Mouse (Mus musculus): ENCODE measurements around the gene Vps35l.

Gene Vps35l

DNA sequence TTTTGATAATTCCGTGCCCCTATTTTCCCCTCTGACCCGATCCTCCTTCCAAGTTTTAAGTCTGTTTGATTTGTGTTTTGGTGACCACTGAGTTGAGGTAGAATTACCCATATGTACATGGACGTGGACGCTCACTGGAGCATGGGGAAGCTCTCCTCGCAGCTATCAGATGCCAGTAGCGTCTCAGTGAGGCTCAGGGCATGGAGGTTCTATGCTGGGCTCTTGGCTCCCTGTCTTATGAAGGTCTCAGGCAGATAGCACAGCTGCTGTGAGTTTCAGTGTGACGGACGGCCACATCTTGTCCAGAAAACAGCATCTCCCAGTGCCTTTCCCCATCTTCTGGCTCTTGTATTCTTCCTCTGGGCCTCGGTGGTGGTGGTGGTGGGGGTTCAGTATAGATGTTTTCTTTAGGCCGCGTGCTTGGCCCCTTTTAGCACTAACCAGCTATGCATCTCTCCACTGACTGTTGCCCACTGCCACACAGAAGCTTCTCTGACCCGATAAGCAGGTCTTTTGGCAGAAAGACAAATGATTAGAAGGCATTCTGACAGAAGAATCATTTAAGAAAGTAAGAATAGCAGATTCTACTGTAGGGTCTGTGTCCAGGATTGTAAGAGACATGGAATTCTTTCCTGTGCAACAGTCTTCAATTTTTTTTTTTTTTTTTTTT, 82.0 kb downstream of the Vps35l start:
- no peak for DNase-seq

DNA sequence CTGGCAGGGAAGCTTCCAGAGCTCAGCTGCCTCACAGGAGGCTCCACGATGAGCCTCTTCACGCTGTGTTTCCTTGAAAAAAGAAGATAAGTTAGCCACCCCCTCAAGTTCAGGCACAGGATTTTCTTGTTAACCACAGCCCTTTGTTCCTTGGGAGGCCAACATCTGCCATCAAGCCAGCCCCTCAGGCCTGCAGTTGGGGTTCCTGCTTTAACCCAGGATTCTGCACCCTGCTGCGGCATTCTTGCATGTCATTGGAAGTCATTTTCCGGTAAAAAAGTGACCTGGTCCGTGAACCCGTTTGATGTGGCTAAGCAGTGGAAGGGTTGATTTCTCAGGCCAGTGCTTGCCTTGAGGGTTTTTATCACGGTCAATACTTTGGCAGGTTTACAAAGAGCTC, 84.4 kb downstream of the Vps35l start:
- no peak for DNase-seq

DNA sequence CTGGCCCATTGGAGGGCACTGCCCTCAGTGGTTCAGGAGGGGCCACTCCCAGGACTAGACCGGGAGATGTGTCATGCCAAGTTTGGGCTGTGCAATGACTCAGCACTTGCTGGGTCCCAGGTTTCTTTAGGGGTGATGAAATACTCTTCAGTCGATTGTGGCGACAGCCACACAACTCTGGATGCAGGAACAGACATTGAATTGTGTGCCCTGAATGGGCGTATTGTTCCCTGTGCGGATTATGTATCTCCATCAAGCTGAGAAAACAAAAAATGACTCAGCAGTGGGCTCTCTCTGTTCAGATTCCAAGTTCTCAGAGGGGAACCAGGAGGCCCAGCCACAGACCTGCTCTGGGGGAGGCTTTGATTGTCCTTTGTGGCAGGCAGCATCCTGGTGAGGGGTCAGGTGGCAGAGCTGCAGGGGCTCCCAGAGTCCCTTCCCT, 88.0 kb downstream of the Vps35l start:
- DNase-seq = peak; percentile 22

DNA sequence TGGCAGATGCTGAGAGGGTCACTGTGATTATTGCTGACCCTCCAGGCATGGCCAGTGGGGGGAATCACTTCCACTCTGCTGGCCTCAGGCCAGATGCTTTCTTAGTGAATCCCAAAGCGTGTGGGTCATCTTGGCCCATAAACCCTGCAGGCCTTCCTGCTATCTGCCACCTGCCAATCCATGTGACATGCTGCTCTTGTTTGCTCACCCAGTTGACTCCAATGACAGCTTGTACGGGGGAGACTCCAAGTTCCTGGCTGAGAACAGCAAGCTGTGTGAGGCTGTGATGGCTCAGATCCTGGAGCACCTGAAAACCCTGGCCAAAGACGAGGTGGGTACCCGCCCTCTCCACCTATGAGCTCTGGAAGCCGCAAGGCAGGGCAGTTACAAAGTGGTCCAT, 97.9 kb downstream of the Vps35l start:
- DNase-seq = no peak

DNA sequence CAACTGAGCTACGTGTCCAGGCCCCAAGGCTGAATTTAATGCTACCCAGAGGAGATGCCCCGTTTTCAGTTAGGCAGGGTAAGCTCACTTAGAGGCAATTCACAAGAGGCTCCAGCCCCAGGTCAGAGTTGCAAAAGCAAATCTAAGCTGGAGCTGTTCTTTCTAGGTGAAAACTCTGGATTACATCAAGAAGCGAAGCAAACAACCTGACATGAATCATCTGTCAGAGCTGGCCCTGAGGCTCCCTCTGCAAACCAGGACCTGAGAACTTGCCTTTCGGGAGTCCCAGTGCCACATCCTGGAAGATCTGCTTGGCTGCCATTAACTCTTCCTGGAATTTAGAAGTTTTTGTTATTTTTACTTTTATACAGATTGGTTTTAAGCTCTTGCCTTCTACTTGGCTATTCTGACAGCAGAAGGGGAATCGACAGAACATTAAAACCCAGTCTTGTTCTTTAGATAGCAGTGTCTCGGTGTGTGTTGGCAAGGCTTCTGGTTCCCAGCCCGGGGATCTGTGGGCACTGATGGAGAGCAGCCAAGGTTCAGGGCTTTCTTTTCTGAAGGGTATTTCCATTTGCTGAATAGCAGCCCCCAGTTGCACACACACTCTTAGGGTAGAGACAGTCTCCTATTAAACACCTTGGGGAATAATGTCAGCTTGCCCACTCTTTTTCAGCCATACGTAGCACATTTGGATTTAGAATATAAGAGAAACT, 101.2 kb downstream of the Vps35l start:
- no peak for DNase-seq

DNA sequence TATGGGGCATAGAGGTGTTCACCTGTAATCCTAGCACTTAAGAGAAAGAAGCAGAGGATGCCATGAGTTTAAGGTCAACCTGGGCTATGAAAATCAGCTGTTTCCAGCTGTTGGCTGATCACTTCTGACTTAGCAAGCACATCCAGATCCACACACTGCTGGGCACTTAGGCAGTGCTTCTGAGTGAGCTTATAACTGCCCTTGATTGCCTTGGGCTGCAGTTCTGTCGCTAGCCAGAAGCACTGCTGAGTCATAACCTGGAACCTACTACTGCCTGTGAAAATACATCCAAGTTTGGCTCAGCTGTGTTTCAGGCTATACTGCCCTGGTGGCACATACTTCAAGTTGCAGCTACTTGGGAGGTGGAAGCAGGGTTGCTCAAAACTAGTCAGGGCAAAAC, 101.8 kb downstream of the Vps35l start:
- no peak for DNase-seq

DNA sequence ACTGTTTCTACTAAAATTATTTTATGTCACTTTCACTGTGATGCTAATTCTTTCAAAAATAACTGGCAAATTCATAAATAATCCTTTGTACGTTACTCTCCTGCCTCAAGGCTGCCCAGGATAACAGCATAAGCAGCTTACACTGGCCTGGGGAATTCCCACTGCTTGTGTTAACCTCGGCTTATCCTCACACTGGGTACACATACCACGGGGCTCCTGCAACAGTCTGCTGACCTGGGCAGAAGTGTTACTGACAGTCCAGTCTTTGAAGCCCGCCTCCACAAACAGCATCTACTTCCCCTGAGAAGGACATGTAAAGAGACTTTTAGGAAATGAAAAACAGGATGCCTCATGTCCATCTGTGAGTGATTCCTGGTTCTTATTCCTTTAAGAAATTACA, 102.9 kb downstream of the Vps35l start:
- DNase-seq = no peak

DNA sequence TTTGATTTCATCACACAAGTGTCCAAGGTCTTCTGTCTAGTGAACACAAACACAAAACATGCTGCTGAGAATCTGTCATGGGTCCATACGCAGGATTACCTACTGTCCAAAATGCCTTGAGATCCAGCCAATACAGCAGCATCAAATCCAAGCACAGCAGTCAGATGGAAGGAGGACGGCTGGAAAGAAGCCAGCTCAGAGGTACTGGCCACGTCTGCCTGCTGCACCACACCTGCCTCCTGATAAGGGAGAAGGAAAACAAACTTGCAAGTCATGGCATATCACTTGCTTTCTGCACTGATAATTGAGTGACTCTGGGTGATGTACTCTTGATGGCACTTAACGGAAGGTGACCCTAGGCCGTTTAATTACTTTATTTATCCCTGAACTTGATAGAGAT, 105.1 kb downstream of the Vps35l start:
- no peak for DNase-seq

DNA sequence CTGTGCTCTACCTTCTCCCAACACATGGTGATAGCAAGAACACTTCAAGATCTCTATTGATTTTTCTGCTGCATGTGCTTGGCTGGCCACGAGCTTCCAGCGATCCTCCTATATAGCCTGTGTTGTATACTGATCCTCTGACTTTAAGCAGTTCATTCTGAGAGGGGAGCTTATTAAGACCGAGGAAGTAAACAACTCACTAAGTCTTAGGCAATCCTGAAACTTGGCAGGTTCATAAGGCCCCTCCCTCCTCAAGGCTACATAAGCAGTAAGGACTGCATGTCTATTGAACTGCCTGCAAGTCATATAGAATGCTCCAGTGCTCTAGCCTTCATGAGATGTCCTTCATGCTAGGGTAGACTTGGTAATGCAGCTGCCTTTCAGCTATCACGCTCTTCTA, 106.3 kb downstream of the Vps35l start:
- no peak for DNase-seq

DNA sequence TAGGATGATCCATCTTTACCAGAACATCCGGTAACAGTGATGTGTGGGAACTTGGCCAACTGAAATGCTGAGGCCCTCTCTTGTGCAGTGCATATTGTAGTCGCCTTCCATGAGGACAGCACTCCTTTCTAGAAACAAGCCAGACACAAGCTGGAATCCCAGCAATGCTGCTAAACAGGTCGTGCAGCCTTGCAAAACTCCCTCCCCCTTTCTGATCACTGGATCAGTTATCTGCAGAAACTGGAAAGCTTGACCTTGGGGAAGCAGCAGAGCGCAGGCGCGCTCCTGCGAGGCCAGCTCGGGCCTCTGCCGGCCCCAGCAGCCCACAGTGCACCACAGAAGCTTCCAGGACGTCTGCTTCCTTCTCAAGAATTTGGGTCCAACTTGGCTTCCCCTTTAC, 108.8 kb downstream of the Vps35l start:
- DNase-seq = no peak

DNA sequence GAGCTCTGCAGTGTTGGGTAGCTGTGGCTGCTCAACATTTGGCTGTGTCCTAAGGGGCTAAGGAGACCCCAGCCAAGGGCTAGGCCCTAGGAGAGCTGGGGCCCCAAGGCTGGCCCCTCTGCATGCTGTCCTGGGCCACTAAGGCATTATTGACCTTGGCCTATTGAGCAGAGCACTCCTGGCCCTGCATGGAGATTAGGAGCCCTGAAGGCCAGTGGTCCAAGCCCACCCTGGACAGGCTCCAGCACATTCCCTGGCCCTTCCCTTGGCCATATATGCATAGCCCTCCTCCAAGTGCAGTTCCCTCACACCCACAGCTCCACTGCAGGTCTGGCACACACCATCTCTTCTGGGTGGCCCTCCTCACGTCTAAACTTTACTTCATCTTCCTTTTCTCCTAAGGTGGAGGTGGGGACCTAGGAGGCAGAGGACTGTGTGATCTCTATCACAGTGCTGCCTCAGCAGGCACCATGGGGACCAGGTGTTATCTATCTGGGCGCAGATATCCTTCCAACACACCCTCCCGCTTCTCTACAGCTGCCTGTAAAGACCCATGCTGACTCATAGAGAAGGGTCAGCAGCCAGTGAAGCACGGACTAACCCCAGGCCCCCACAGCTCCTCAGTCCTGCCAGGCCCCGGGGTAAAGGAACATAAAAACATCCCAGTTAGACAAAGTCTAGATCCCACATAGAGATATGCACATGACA, 109.7 kb downstream of the Vps35l start:
- no peak for DNase-seq

DNA sequence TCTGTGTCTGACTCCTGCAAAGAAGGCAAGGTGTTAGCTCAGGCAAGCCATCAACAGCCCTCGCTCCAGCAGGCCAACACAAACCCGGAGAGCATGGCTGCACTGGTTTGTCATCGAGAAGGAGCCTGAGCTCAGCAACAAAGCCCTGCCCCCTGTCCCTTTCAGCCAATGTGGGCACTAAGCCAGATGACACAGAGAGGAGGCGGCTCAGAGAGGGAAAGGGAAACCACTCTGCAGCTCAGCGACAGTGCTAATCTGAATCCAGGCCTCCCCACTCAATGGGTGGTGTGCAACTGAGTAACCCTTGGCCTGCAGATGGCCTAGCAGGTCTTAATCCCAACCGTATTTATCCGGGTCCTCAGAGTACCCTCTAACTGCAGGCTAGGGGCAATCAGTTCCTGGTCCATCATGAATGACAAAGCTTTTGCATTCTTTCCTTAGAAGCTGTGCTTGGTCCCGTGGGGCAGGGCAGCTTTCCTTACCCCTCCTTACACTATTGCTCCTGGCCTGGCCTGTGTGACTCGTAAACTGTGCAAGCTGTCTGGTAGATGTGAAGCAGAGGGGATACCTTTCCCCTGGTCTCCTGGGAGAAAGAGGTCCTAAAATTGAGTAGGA, 110.8 kb downstream of the Vps35l start:
- no peak for DNase-seq

DNA sequence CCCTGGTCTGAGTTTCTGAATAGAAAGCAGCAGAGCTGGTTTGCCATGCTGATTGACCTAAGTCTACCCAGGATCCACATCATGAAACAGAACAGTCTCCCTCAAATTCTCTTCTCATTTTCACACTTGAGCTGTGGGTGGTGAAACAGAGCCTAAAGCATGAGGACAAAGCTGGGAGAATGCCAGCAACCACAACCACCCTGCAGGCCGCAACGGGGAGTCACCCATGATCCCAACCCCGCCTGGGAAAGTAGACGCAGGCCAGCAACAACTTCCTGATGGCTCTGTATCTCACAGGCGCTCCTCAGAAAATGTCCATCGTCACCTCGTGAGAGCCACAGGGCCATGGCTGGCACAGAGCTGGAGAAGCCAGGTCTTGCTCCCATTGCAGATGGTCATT, 111.5 kb downstream of the Vps35l start:
- no peak for DNase-seq

DNA sequence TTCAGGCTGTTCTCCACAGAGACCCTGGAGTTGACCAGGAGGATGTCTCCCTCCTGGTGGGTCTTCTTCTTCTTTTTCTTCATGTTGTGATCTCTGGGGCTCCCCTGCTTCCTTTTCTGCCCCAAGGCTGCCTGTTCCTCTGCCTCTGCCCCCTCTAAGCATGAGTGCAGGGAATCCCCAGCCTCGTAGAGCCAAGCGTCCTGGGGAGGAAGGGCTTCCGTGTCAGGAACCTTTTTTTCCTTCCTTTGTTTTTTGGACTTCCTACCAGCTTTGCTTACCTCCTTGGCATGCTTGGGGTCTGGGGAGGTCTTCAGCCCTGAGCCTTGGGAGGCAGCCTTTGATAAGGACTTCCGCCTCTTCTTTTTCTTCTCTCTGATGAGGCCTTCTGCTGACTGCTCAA, 112.6 kb downstream of the Vps35l start:
- DNase-seq = no peak

DNA sequence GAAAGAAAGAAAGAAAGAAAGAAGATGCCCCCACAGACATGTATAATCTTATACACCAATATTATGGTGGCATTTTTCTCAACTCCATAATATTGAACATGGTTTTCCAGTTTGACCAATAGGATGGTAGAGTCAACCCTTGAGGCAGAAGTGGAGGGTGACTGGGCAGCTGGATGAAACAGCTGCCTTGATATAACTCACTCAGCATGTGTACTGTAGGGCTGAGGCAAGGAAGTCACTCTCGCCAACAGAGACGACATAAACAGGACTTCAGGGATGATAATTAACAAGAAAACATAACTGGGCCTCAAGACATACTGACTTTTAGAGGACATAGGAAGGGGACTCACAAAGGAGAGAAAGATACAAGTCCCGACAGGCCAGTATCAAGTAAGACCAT, 114.6 kb downstream of the Vps35l start:
- no peak for DNase-seq

DNA sequence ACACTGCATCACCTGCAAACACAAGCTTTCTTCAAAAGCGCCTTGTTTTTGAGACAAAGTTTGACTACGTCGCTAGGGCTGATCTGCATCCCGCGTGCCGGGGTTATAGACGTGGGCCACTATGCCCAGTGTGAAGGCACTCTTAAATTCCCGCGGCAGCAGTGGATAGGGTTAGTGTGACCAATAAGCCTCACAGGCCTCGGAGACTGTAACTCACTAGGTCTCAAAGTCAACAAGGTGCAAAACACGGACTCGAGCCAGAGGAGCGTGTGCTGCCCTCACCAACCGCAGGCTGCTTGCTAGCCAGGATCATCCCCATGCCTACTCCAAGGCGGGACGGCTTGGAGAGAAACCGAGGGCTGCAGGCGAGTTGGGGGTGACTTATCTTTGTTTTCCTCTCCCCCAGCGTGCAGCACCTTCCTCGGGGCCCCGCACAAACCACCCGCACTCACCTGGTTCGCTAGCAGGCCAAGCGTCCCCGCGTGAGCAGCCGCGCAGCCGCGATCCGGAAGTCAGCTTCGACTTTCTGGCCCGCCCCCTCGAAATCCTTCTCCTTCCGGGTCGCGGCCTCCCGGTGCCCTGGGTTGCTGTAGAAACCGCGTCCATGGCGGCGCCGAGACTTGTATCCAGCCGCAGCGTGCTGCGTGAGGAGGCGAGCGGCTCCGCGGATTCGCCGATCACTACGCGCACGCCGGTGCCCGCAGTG, 115.3 kb downstream of the Vps35l start, which contains the start of gene Iqck:
Gene Iqck, plus strand, starts transcription at position 582 of the 706 bp plus-strand sequence.
- DNase-seq = peak; percentile 88

DNA sequence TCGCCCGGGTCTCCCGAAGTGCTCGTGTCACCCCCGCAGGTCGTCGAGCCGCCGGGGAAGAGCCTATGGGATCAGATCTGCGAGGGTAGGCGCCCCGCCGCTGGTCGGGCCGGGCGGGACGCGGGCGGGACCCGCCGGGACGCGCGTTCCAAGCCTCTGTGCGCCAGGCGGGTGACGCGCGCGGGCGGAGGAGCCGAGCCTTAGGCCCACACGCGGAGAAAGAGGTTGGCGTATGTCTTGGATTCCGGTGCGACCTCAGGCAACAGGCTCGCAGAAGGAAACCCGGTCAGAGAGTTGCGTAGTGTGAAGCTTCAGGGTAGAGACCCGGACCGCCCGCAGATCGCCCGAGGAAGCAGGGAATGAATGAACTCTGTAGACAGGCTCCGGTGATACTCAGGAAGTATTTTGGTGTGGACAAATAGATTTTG, 115.9 kb downstream of the Vps35l start, which contains the start of gene Knop1:
Gene Knop1, minus strand, starts transcription at position 378 of the 428 bp plus-strand sequence.
- DNase-seq = no peak

DNA sequence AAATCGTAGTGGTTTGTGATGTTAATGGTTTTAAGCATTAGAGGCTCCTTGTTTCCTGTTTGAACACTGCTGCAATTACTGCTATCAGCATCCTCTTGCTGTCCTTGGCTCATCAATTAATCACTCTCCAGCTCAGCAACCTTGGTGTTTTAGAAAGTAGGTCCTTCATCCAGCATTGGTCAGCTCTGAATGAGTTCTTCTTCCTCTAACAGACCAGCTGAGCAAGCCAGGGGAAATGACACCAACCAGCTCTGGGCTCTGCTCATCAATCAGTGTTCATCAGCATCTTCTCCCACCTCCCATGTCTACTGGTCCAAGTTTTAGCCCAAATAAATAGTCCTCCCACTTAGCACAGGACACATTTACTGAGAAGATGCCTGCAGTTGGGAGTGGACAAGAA, 118.6 kb downstream of the Vps35l start:
- DNase-seq = no peak

DNA sequence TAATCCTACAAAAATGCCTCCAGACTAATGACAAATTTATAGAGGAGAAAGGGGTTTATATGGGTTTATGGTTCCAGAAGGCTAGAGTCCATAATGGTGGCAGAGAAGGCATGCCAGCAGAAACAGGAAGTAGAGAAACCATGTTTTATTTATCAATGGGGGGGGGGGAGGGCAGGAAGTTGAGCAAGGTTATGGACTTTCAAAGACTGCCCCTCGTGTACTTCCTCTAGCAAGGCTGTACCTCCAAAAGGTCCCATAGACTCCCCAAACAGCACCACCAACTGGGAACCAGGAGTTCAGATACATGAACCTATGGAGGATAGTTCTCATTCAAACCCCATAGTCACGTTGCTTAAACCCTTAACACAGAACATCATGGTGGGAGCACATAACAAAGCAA, 125.3 kb downstream of the Vps35l start:
- DNase-seq = no peak

DNA sequence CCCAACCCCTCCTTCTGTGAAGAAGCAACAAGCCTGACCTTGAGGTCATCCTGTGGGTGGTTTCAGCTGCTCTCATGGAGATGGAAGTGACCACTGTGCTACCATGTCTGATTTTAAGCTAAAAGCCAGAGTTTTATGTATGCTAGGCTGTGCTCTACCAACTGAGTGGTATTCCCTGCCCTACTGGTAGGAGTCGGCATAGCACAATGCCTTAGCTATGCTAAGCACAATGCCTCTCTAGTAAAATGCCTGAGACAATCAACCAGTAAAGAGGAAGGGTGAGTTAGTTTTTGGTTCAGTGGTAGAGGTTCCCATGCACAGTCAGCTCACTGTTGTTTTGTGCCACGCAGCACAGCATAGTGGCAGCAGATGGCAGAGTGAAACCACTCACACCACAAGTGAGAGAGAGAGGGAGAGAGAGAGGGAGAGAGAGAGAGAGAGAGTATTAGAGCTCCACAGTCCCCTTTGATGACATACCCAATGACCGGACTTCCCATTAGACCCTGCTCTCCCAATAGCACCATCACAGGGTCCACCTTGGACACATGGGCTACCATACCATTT, 139.5 kb downstream of the Vps35l start:
- DNase-seq = no peak

DNA sequence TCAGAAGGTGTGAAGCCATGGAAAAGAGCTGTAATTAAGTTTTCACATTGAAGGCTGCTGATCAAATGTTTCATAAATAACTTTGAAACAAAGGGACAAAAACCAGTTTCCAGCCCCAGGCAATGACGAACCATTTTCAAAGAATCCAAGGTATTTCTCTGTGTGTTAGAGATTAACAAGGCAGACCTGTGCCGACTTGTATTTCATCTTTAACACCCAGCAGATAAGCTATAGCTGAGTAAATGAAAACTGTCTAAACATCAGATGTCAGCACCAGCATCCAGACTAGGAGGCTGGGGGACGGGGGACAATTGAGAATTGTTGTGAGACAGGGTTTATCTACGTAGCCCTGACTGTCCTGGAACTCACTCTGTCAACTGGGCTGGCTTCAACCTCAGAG, 143.9 kb downstream of the Vps35l start:
- DNase-seq = no peak

DNA sequence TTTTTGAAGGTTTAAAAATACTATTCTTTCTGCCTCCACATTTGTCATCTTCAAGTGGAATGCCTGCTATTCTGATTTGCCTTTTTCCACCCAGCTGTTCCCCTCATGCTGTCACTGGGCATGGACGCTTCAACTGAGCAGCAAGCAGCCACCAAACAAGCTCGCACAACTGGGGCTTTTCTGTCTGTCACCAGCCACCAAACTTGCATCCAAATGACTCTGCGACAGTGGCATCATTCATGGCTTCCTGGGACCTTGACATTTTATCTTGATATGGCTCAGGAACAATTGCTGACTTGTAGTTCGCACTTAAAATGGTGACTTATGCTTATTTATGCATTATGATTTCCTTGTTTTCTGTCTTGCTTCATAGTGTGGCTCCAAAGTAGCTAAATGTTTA, 144.9 kb downstream of the Vps35l start:
- no peak for DNase-seq

Measured in liver (tissue).